Mouse (Mus musculus) ES-E14 (cell line): Measurements from ENCODE around the gene Hmgcs2. TPM values are rescaled to one million over a fixed set of nuclear protein-coding genes. Genes with fewer than 3 reads are reported as not detected.
A peak's percentile ranks its signal among the peaks of the same experiment; 100 is the strongest.

Source experiments
- DNase-seq: peaks from one replicate; pipeline ENCODE4 v3.0.0-alpha.2; 2013; ENCODE audit warnings: low read depth, low spot score
- H3K27ac ChIP-seq: 2 replicates; pipeline ENCODE4 v1.5.1; 2012; ENCODE audit warnings: low read depth, mild to moderate bottlenecking, low read length, moderate library complexity, mixed read lengths; ENCODE audit not compliant: poor library complexity, insufficient read depth, severe bottlenecking
- H3K36me3 ChIP-seq: 2 replicates; pipeline ENCODE4 v1.6.1; 2012; ENCODE audit warnings: mild to moderate bottlenecking, low read length, moderate library complexity, mixed read lengths; ENCODE audit not compliant: control insufficient read depth, poor library complexity, insufficient read depth, severe bottlenecking
- H3K4me1 ChIP-seq, 2 experiments: fragments of 150-350 bp in 1 of 2; sonication (generic) in 1 of 2; 2 replicates each; pipeline ENCODE4 v1.6.1; 2012; ENCODE audit warnings: low read length in 2 of 2, mild to moderate bottlenecking in 1 of 2, mixed read lengths in 1 of 2; ENCODE audit not compliant: control insufficient read depth in 2 of 2, insufficient read depth in 2 of 2, poor library complexity in 1 of 2
- H3K4me3 ChIP-seq, 2 experiments: fragments of 150-350 bp in 1 of 2; sonication (generic) in 1 of 2; 2 replicates each; pipeline ENCODE4 v1.5.1; 2012; ENCODE audit warnings: low read length in 2 of 2, low read depth in 1 of 2, mild to moderate bottlenecking in 1 of 2, mixed read lengths in 1 of 2; ENCODE audit not compliant: insufficient read depth in 1 of 2, poor library complexity in 1 of 2, severe bottlenecking in 1 of 2
- H3K9ac ChIP-seq: 2 replicates; pipeline ENCODE4 v1.6.1; 2012; ENCODE audit warnings: low read depth, mild to moderate bottlenecking, low read length, mixed read lengths; ENCODE audit not compliant: poor library complexity, insufficient read depth, severe bottlenecking
- H3K9me3 ChIP-seq: fragments of 150-350 bp; sonication (generic); 2 replicates; pipeline ENCODE4 v1.6.1; 2012; ENCODE audit warnings: low read depth, mild to moderate bottlenecking, low read length; ENCODE audit not compliant: control insufficient read depth, insufficient read depth
- CHD2 ChIP-seq: IDR thresholded peaks from 2 replicates; pipeline ENCODE4 v1.6.1; 2014; ENCODE audit warnings: mild to moderate bottlenecking, low read depth, low read length, inconsistent platforms
- HCFC1 ChIP-seq: IDR thresholded peaks from 2 replicates; pipeline ENCODE4 v1.6.1; 2012; ENCODE audit warnings: low read length, inconsistent platforms, borderline replicate concordance; ENCODE audit not compliant: insufficient read depth
- MAFK ChIP-seq: IDR thresholded peaks from 2 replicates; pipeline ENCODE4 v1.6.1; 2014; ENCODE audit warnings: mild to moderate bottlenecking, low read depth, low read length, inconsistent platforms; ENCODE audit not compliant: insufficient read depth
- ZC3H11A ChIP-seq: IDR thresholded peaks from 2 replicates; pipeline ENCODE4 v1.6.1; 2012; ENCODE audit warnings: low read depth, mild to moderate bottlenecking, inconsistent platforms, low read length, borderline replicate concordance
- ZNF384 ChIP-seq: IDR thresholded peaks from 2 replicates; pipeline ENCODE4 v1.6.1; 2012; ENCODE audit warnings: low read depth, low read length, inconsistent platforms
- in situ Hi-C, 2 experiments: fragments of 600-800 bp; cut with MboI; formaldehyde crosslinking; loops; one replicate each; pipeline ENCODE4 v1.15.1; 2025; ENCODE audit warnings: low sequenced_read_pairs in 2 of 2, inconsistent platforms in 1 of 2; ENCODE audit not compliant: unreplicated experiment in 2 of 2
- total RNA-seq: library from RNA; depleted of rRNA; stranded (reverse); fragments of 300-350 nt; gene quantifications from 2 replicates; pipeline ENCODE4 v1.2.3, GENCODE M21; 2012

Gene Hmgcs2
- total RNA-seq, 1 experiment, result not detected

GRCm38 (mm10) chr3:98300266-98300665 is 20.0 kb downstream of the Hmgcs2 start:
- in situ Hi-C loops, result no loop called here
- Histone ChIP-seq H3K27ac (no peak overlapping the region), H3K9ac (no peak overlapping the region), H3K4me1 (no peaks in the 10 kb centered on the region), H3K4me3 (no peak overlapping the region), H3K36me3 (no peaks in the 10 kb centered on the region), H3K9me3 (peaks cover 2% of the 10 kb centered on the region; the same call in 1 of the 2 replicates)
- TF ChIP-seq HCFC1 (no peak), CHD2 (no peak), ZNF384 (no peak)
- DNase-seq, result no peak

- in situ Hi-C loops, result no loop called here
- Histone ChIP-seq H3K4me1 (no peaks in the 10 kb centered on the region), H3K27ac (no peak overlapping the region), H3K9me3 (peaks cover 2% of the 10 kb centered on the region; the same call in 1 of the 2 replicates), H3K36me3 (no peaks in the 10 kb centered on the region), H3K4me3 (no peak overlapping the region), H3K9ac (no peak overlapping the region)
- no peak for DNase-seq
- TF ChIP-seq MAFK (no peak), HCFC1 (no peak), CHD2 (no peak), ZC3H11A (no peak)
Observed at GRCm38 (mm10) chr3:98301761-98302160, 21.5 kb downstream of the Hmgcs2 start.

- H3K9me3 ChIP-seq, result no peaks in the 10 kb centered on the region
- TF ChIP-seq ZNF384, result no peak
- TF ChIP-seq ZC3H11A, result no peak
- TF ChIP-seq CHD2, result no peak
- no peak for TF ChIP-seq MAFK
- H3K36me3 ChIP-seq, result peaks cover 2% of the 10 kb centered on the region; the same call in 1 of the 2 replicates
- no peak overlapping the region for H3K4me3 ChIP-seq
- no peak for DNase-seq
- H3K4me1 ChIP-seq, result no peaks in the 10 kb centered on the region; a peak in 1 of 4 replicates
- H3K27ac ChIP-seq, result no peak overlapping the region
- no peak overlapping the region for H3K9ac ChIP-seq
- in situ Hi-C loops, result no loop called here
Observed at GRCm38 (mm10) chr3:98308606-98309005, 28.4 kb downstream of the Hmgcs2 start.

- Histone ChIP-seq H3K36me3 (peaks cover 5% of the 10 kb centered on the region; the same call in 1 of the 2 replicates), H3K4me1 (no peaks in the 10 kb centered on the region; a peak in 1 of 4 replicates), H3K4me3 (no peak overlapping the region), H3K9ac (no peak overlapping the region), H3K9me3 (no peaks in the 10 kb centered on the region), H3K27ac (no peak overlapping the region)
- TF ChIP-seq HCFC1, result no peak
- no peak for TF ChIP-seq MAFK
- TF ChIP-seq CHD2, result no peak
- no peak for TF ChIP-seq ZNF384
- no peak for TF ChIP-seq ZC3H11A
- in situ Hi-C loops, result loop anchor here in 1 of 2 experiments (10.0 kb wide), 1 partner anchor 136 kb away; no protein-coding TSS in a partner anchor
- no peak for DNase-seq
Observed at GRCm38 (mm10) chr3:98310456-98310855, 30.2 kb downstream of the Hmgcs2 start.

- in situ Hi-C loops, result loop anchor here in 1 of 2 experiments (10.0 kb wide), 1 partner anchor 138 kb away; no protein-coding TSS in a partner anchor
- peaks cover 16% of the 10 kb centered on the region for H3K36me3 ChIP-seq
Observed at GRCm38 (mm10) chr3:98312867-98313266, 32.6 kb downstream of the Hmgcs2 start.

More at GRCm38 (mm10) chr3:98312867-98313266, 32.6 kb downstream of the Hmgcs2 start:
- Histone ChIP-seq H3K9me3 (no peaks in the 10 kb centered on the region), H3K27ac (no peak overlapping the region), H3K4me1 (no peaks in the 10 kb centered on the region; a peak in 1 of 4 replicates), H3K4me3 (no peak overlapping the region), H3K9ac (no peak overlapping the region)
- TF ChIP-seq ZC3H11A (peak; percentile 80), ZNF384 (no peak)
- DNase-seq, result peak; percentile 51
